Mouse (Mus musculus) embryo, embryonic 10.5 days (tissue): ENCODE results near the gene Trappc6b.

ENCODE experiments used
- DNase-seq: peaks from one replicate; pipeline ENCODE4 v3.0.0-alpha.2; 2015; ENCODE audit warnings: low spot score

The Trappc6b gene

GRCm38 (mm10) chr12:59055196-59055850 lies 5.9 kb downstream of the Trappc6b start:
- DNase-seq = no peak

DNA sequence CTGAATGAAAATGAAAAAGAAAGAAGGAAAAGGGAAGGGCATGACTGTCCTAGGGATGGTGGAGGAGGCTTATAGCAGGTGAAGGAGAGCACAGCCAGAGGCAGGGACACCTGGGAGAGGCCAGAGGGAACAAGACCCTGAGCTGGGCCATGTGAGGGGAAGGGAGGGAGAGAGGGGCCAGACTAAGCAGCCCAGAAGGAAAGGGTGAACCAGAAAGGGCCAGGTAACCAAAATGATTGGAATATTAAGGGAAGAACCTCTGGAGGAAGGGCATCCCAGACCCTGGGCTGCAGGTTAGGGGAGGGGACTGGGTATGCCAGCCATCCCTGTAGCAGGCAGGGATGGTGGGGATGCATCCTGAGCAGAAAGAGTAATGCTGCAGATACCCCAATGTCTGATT lies 7.3 kb downstream of the Trappc6b start:
- no peak for DNase-seq

DNA sequence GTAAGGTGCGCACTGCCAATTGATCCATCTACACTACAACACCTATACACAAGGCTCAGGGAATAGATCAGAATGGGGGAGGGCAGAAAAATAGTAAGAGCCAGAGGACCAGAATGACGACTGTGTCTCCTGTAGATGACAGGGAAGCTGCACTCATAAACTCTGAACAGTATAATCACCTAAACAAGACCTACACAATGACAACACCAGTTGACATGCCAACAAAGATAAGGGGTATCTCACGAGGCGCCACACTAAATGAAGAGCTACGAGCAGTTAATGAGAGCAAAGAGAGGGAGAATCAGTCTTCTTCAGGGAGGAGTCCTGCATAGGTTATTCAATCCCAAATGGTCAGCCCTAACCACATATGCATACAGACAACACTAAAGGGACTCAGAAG lies 8.1 kb downstream of the Trappc6b start:
- no peak for DNase-seq

GRCm38 (mm10) chr12:59052470-59052869 lies 8.8 kb downstream of the Trappc6b start:
- DNase-seq = no peak

- DNase-seq = no peak
Observed at GRCm38 (mm10) chr12:59040851-59041250, 20.4 kb downstream of the Trappc6b start.

GRCm38 (mm10) chr12:59039971-59040844 lies 21.1 kb downstream of the Trappc6b start:
- DNase-seq = peak; percentile 91

DNA sequence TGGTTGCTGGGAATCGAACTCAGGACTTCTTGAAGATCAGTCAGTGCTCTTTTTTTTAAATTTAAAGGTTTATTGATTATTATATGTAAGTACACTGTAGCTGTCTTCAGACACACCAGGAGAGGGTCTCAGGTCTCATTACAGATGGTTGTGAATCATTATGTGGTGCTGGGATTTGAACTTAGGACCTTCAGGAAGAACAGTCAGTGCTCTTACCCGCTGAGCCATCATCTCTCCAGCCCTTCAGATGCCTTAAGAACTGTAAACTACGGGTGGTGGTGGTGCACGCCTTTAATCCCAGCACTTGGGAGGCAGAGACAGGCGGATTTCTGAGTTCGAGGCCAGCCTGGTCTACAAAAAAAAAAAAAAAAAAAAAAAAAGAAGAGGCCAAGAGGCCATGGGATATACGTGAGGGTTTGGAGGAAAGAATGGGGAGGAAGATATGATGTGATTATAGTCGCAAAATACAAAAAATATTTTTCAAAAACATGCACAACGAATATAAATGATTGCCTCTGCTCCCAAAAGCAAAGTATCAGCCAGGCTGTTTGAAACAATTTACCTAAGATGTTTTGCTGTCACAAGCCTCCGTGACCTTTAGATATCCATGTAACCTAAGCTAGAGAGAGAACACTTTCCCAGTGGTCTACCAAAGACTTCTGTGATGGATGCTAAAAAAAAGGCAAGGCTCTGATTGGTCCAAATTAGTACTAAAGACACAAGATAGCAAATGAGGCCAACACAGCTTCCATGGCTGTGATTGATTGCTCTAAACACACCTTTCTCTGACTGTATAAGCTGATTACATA lies 21.9 kb downstream of the Trappc6b start:
- DNase-seq = no peak

DNA sequence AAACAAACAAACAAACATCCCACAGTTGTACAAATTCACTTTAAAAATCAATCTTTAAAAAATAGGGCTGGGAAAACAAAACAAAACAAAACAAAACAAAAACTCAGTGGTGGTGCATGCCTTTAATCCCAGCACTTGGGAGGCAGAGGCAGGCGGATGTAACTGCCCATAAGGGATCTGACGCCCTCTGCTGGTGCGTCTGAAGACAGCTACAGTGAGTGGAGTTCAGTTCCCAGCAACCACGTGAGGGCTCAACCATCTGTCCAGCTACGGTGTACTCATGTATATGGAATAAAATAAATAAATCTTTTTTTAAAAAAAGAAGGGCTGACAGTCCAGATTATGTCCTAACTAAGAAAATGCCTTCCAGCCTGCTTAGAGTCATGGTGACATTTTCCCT lies 29.2 kb downstream of the Trappc6b start:
- DNase-seq = no peak

GRCm38 (mm10) chr12:59021306-59021705 lies 40.0 kb downstream of the Trappc6b start:
- DNase-seq = no peak

DNA sequence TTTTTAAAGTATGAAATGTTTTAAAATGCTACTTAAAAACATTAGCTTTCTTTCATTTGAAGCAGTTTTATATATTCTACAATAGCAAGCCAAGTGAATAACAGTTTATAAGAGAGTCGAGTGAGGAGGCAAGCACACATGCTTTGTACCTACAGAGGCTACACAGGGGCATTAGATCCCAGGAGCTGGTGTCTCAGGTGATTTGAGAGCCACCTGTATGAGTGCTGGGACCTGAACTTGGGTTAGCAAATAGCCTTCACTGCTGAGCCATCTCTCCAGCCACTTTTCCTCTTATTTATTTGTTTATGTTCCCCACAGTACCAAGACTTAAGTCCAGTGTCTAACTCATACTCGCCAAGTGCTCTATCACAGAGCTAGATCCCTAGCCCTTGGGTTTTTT lies 41.4 kb downstream of the Trappc6b start:
- DNase-seq = no peak

DNA sequence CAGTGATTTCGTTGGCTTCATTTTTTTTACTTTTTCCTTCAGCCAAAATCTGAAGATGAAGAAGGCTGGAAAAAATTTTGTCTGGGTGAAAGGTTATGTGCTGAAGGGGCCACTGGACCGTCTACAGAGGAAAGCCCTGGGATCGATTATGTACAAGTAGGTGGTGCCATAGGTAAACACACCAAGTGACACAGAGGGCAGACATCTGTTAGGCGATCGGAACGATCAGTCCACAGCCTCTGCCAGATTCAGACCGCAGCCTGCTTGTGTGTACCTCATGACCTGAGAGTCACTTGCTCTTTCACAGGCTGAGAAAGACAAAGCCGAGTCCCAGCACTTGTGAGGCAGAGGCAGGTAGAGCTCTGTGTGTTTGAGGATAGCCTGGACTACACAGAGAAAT lies 43.3 kb downstream of the Trappc6b start:
- DNase-seq = no peak

- DNase-seq = peak; percentile 96
Observed at GRCm38 (mm10) chr12:59013234-59013633, 48.0 kb downstream of the Trappc6b start, which contains the start of gene Gemin2. Gemin2 (plus strand) TSS chr12:59013393.

- DNase-seq = no peak
Observed at GRCm38 (mm10) chr12:59012710-59013091, 48.6 kb downstream of the Trappc6b start.

GRCm38 (mm10) chr12:59011844-59012709 lies 49.2 kb downstream of the Trappc6b start, which contains the start of gene Sec23a:
Sec23a (minus strand) TSS chr12:59012017.
- DNase-seq = peak; percentile 99

DNA sequence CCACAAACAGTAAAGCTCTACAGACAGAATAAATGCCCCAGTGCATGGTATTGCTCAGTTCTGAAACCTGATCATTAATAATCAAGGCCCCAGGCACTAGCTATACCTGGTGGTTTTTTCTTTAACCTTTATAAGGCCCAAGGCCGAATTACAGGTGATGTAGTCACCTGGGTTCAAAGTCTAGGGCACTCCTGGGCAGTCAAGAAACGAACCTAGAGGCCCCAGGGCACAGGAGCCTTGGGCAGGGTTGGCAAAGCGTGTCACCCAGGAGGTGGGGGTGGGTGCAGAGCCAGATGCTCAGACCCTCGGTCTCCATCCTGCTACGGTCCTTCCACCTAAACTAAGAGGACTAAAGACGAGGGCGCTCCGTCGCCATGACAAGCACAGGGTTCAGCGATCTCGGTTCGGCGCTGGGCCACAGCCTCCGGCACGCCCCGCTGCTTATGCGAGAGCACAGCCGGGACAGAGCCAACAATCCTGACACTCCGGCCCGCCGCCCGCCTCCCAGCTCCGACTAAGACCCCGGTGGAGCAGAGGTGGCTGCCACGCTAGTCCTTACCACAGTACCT lies 49.9 kb downstream of the Trappc6b start:
- DNase-seq = peak; percentile 5

GRCm38 (mm10) chr12:59010482-59010881 lies 50.8 kb downstream of the Trappc6b start:
- peak; percentile 37 for DNase-seq
